Mouse (Mus musculus) left cerebral cortex, postnatal 36 days (tissue): ENCODE results near the gene Spaca7. TPM values are rescaled to one million over a fixed set of nuclear protein-coding genes. Genes with fewer than 3 reads are reported as not detected.
"Not testable (repeated sequence)": the region's sequence is repeated elsewhere in the genome, so short reads cannot be mapped to it uniquely, and the experiment has no call there.

Experiments
- DNase-seq, 2 experiments: peaks; one replicate each; pipeline ENCODE4 v3.0.0; 2021 to 2022; ENCODE audit warnings: low spot score in 2 of 2, mixed read lengths in 1 of 2
- intact Hi-C: fragments of 180-260 bp; cut with DNase I; formaldehyde crosslinking; loops from one replicate; pipeline ENCODE4 v1.15.1; 2025
- total RNA-seq, 2 experiments: library from RNA; stranded (reverse); gene quantifications; 2 replicates each; pipeline ENCODE4 v1.2.3; 2021

The Spaca7 gene
- total RNA-seq, 2 experiments from 2014 or later, result not detected

DNA sequence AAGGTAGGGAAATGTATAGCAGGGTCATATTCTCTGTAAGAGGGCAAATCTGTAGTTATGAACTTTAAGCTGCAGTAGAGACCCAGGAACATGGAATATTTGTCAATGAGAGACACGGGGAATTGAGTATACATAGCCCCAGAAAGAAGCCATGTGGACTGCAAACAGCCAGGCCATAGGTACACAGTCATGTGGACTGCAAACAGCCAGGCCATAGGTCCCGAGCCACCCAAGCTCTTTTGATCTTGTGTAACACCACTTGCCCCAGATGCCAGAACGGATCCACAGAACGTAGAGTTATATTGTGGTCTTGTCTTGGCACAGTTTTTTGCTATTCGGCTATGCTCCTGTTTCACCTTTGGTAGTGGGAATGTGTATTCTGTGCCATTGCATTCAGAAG lies 11.0 kb downstream of the Spaca7 start:
- intact Hi-C loops, result loop anchor here (5.0 kb wide), 1 partner anchor 916 kb away; no protein-coding TSS in a partner anchor

DNA sequence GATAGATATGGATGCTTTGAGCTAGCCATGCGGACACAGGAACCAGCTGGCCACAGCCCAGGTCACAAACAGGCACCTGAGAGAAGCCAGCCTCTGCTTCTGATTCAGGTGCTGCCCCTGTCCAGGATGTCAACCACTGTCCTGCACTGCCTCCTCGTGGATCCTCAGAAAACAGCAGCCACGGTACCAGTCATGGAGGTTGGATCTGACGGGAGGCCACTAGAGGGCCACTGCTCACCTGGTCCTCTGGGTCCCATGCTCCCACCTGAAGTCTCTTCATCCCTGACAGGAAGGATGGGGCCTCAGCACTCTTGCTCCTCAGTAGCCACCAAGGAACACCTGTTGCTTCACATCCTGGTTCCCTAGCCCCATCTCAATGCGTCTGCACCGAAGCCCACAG lies 34.4 kb downstream of the Spaca7 start:
- peak; percentile 74 to 76 for DNase-seq

More for the DNA sequence above, 11.0 kb downstream of the Spaca7 start:
- no peak for DNase-seq

DNA sequence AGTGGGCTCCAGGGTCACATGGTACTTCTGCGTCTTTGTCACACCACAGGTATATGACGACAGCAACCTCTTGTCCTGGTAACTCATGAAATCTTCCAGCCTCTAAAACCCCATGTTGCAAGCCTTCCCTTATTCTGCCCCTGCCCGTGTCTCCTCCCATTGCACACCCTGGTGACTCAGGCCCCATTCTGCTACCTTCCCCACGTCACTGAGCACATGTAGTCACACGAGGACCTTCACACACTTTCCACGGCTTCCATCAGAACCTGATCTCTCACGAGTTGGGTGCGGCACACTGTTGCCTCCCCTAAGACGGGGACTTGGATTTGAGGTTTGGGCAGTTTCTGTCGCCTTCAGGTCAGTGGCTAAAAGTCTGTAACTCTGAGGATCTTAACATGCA lies 36.0 kb downstream of the Spaca7 start:
- intact Hi-C loops, result no loop called here
- no peak for DNase-seq

More for the DNA sequence above, 34.4 kb downstream of the Spaca7 start:
- intact Hi-C loops, result loop anchor here (2.0 kb wide), 1 partner anchor 650 kb away; no protein-coding TSS in a partner anchor

DNA sequence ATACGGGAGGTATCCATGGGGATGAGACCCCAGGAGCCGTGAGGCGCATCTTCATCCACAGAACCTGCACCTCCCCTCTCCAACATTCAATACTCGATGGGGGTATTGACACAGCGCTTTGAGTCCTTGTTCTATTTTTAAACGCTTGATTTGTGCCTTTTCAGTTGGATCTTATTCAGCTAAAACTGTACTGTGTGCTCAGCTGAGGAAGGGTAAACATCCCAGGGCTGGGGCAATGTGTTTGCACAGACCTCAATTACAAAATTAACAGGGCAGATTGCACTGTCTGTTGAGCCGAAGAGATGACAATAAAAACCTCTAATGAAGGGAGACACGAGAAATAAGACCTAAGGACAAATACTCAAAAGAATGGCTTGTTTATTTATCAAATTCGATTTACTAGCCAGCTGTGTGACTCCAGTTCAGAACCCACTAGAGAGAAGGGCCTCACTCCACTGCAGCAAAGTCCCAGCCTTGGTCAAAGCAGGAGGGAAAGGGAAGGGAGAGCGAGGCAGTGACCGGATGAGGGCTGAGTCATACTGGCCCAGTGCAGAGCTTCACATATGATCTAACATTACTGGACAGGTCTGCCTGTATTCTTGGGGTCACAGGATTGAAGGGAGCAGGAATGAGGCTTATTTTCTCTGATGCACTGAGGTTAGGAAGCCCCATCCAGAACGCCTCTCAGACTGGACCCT lies 37.1 kb downstream of the Spaca7 start:
- no peak for DNase-seq
- intact Hi-C loops, result no loop called here

DNA sequence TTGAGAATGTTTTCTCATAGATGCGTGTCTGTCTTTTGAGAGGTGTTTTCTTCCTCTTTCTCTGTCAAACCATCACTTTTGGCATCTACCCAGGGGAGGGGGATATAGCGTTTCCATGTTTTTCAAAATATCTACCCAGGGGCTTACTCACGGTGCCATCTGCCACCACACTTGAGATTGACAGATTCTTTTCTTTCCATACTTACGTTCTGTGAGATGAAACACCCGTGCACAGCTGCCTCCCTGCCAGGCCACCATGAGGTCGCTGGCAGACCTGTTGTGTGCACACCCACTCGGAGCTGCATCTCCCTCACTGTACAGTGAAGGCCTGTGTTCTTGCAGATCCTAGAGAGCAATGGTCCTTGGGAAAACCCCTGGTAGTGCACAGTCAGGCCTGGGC lies 40.4 kb downstream of the Spaca7 start:
- no peak for DNase-seq
- intact Hi-C loops, result no loop called here

DNA sequence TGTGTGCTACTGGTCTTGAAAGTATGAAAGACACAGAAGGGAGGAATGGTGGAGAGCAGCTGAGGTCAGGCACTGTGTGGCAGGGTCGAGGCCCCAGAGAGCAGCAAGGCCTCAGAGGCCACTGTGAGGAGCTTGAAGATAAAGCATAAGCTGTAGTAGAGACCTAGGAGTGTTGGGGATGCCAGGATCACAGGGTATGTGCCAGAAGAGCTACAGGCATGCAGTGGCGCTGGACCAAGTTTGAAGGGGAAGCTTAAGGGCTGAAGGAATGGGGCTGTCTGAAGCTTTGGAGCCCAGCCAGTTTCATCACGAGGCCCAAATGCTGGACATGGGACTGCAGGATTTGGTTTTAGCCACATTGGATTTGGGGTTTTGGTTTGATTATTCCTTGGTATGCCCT lies 44.5 kb downstream of the Spaca7 start:
- not testable (repeated sequence) for DNase-seq
- intact Hi-C loops, result loop anchor here (5.0 kb wide), 1 partner anchor 50 kb away; no protein-coding TSS in a partner anchor

DNA sequence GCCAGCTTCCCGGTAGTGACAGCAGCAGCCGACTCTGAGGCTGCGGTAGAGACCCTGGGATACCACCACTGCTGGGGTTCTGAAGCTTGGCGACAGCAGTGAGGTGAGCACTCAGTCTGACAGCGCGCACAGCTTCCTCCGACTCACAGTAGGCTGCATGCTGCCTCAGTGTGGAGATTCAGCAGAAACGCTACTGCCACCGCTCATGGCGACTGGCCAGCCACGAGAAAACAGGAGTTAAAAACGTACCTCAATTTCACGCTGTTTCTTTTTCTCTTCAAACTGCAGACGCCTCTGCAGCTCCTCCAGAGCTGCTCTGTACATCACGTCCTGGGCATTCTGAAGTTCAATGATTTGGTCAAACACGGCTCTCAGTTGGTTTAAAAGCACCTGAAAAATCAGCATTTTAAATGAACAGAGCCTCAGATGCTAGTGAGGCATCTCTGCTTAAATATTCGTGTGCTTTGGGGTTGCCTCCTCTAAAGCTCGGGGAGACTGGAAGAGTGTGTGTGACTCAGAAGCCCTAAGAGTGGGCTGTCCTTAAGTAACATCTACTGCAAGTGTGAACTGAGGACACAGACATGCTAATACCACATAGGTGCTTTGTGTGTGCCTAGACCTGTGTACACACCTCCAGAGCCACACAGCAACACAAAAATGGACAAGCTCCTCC lies 48.9 kb downstream of the Spaca7 start:
- DNase-seq, result peak; percentile 72 to 78
- intact Hi-C loops, result no loop called here

DNA sequence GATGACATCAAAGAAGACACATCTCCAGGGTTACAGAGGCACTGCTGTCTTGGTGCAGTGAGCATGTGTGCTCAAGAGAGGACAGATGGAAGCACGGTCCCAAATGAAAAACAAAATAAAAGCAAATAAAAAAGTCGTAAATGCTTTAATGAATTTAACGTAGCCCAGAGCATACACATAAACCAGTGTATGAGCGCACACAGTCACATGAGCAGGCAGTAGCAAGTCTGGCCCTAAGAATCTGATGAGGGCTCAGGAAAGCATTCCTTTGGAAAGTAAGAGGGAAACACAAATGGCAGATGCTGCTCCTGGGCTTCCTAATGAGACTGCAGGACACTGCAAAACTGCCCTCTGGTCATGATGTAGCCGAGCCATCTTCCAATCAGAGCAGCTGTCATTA lies 53.1 kb downstream of the Spaca7 start:
- intact Hi-C loops, result no loop called here
- DNase-seq, result no peak

DNA sequence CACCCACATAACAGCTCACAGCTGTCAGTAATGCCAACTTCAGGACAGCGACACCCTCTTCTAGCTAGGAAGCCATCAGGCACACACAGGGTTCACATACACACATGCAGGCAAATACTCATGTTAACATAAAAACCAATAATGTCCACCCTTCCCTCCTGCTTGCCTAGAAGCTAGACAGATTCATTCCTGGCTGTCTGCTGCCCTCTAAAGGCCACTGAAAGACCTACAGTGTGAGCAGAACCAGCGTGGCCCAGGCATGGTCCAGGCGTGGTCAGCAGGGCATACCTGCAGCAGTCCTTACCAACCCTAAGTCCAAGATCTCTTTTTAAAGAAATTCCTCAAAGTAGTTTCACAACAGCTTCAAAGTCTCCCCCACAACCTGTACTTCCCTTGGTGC lies 56.2 kb downstream of the Spaca7 start:
- intact Hi-C loops, result no loop called here
- DNase-seq, result peak; percentile 47 to 49

DNA sequence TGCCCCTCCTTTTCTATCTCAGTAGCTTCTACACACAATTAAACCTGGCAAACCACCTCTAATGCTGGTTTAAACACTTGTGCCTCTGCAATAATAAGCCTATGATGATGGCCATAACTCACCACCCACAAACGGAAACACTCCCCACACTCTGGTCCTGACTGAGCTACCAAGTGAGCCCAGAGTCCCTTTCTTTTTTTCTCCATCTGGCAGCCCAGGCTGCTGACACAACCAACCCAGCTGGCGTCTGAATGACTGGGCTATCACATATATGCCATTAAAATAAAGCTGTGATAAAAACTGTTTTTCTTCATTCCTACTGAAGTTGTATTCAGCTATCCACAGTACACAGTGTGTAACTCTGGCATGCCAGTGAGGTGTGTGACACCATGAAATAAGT lies 62.5 kb downstream of the Spaca7 start:
- intact Hi-C loops, result no loop called here
- DNase-seq, result no peak

DNA sequence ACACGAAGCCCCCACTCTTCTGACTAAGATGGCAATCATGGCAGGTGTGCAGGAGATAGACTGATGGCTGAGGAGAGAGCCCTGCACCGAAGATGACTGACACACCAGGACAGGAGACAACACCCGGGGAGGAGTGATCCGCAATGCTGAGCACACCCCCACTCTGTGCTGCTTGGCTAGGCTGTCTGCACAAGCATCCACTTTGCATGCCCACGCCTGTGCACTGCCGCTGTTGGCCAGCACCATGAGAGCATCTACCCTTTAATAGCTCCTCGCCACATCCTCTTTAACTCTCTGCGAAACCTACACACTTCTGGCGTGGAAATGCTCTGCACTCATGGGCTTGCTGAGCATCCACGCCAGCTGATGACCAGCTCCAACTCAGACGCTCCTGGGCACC lies 65.6 kb downstream of the Spaca7 start:
- intact Hi-C loops, result no loop called here

DNA sequence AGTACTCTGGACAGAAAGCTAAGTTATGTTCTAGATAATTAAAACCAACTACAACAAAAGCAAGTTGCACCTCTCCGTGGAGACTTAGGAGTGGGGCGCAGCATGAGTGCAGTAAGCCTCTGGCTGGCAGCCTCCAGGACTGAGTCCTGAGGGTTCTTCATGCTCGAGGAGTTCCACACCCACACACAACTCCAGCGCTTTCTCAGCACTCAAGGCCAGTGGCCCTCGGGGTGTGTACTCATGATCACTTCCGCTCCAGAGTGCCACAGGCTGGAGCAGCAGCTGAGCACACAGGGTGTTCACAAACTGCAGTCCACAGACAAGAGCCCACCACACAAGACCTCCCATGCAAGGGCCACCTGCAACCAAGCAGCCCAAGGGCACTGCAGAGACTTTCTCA lies 68.7 kb downstream of the Spaca7 start:
- DNase-seq, result no peak
- intact Hi-C loops, result no loop called here

More for the DNA sequence above, 65.6 kb downstream of the Spaca7 start:
- DNase-seq, result peak in 1 of 2 experiments; percentile 34

DNA sequence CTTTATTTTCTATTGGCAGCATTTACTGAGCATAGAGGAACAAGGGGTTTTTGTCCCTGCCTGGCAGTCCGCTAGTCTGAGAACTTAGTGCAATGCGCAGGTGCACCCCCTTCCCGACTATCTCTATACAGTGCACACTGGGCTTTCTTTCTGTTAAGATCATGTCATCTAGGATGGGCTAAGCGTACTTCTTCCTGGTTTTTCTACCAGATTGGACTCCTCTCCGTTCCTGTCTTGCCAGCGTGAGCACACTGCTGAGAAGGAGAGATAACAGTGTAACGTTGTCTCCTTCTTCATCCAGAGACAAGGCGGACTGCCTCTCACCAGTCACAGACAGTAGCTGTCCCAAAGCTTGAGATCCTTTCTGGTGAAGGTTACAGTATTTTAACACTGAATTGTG lies 71.5 kb downstream of the Spaca7 start:
- DNase-seq, result no peak

DNA sequence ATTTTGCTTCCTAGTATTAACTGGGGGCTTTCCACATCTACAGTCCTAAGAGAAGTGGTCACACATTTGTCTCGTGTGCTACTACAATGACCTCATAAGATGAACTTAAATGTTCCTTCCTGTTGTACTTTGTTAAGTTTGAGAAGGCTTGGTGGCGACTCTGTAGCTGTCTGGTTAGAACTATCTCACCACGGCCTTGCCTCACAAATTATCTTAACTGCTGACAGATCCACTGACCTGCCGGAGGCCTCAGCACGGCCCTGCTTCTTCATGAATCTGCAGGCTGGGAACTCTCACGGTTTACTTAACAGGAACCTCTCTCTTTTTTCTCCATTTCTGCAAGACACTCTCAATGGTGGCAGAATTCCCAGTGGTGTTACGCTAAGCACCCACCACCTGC lies 72.1 kb downstream of the Spaca7 start:
- intact Hi-C loops, result no loop called here
- DNase-seq, result no peak

More for the DNA sequence above, 71.5 kb downstream of the Spaca7 start:
- intact Hi-C loops, result no loop called here

DNA sequence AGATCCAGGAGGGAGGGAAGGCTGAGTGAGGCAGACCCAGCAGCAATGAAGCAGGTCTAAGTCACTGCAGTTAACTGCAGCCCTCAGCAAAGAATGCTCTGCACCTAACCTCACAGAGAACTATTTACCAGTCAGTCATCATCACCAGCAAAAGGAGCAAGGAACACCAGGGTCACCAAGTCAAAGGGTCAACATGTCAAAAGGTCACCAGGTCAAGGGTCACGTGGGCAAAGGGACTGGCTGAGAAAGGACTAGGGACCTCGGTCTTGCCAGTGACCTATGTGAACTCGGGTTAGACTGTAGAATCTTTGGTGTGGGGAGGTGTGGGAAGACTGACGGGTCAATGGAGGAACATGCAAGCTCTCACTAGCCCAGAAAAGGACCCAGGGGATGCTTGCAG lies 73.7 kb downstream of the Spaca7 start:
- intact Hi-C loops, result no loop called here
- DNase-seq, result no peak

DNA sequence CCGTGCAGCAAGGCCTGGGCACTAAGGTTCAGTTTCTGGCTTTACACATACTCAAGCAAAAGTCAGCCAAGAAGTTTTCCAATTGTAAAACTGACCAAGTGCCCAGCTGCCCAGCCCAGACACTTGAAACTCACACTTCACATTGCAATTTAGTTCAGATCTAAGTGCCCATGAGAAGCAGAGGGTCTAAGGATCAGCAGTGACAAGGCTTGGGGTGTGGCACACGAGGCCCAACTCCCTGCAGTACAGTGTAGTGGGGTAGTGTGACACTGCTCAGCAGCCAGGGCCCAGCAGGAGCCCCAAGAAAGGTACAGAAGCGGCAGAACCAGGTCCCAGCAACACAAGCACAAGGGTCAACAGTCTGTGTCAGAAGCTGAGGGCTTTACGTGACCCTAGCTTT lies 76.1 kb downstream of the Spaca7 start:
- DNase-seq, result no peak
- intact Hi-C loops, result no loop called here

Other genes with a start within 250 kb of the Spaca7 start
- 10 to 100 TPM in 1 of 2 experiments, 1 to 10 TPM in 1; 7.9 to 12.8 TPM for gene Sox1, start 177.7 kb upstream of the Spaca7 start, total RNA-seq
- 10 to 100 TPM; 31.7 to 40.9 TPM for gene Tubgcp3, start 99.2 kb downstream of the Spaca7 start, total RNA-seq
- gene Atp11a, start 184.0 kb downstream of the Spaca7 start, total RNA-seq, result 10 to 100 TPM; 39.7 to 52.2 TPM